Mouse (Mus musculus) liver, postnatal 0 days (tissue): ENCODE measurements around the gene Olfr645. TPM values are rescaled to one million over a fixed set of nuclear protein-coding genes. Genes with fewer than 3 reads are reported as not detected.

Source experiments
- ATAC-seq: fragments of 200-750 bp; cut with Nextera tagmentation; 2 replicates; pipeline ENCODE4 v1.8.0; 2017; ENCODE audit warnings: mild to moderate bottlenecking, moderate library complexity
- DNase-seq: peaks from one replicate; pipeline ENCODE4 v3.0.0-alpha.2; 2016
- H3K27ac ChIP-seq: fragments of 300-500 bp; sonication (generic); 2 replicates; pipeline ENCODE4 v1.5.1; 2014; ENCODE audit warnings: antibody characterized with exemption, moderate library complexity, mild to moderate bottlenecking, low read depth
- H3K27me3 ChIP-seq: fragments of 300-500 bp; sonication (generic); 2 replicates; pipeline ENCODE4 v1.6.1; 2014; ENCODE audit warnings: low read length, control low read depth, mixed read lengths; ENCODE audit not compliant: insufficient read depth
- H3K36me3 ChIP-seq: fragments of 300-500 bp; sonication (generic); replicated peaks from 2 replicates; pipeline ENCODE4 v1.6.1; 2014; ENCODE audit warnings: mild to moderate bottlenecking, control low read depth, low read length, moderate library complexity, mixed read lengths; ENCODE audit not compliant: insufficient read depth
- H3K4me1 ChIP-seq: fragments of 300-500 bp; sonication (generic); 2 replicates; pipeline ENCODE4 v1.6.1; 2014; ENCODE audit warnings: antibody characterized with exemption, mild to moderate bottlenecking, control low read depth; ENCODE audit not compliant: insufficient read depth
- H3K4me2 ChIP-seq: fragments of 300-500 bp; sonication (generic); 2 replicates; pipeline ENCODE4 v1.6.1; 2014; ENCODE audit warnings: low read depth, mild to moderate bottlenecking, low read length, moderate library complexity, mixed read lengths
- H3K4me3 ChIP-seq: fragments of 300-500 bp; sonication (generic); 2 replicates; pipeline ENCODE4 v1.5.1; 2014; ENCODE audit warnings: low read depth, low read length
- H3K9ac ChIP-seq: fragments of 300-500 bp; sonication (generic); replicated peaks from 2 replicates; pipeline ENCODE4 v1.6.1; 2014; ENCODE audit warnings: mild to moderate bottlenecking, moderate library complexity
- H3K9me3 ChIP-seq: fragments of 300-500 bp; sonication (generic); 2 replicates; pipeline ENCODE4 v1.6.1; 2016; ENCODE audit warnings: mild to moderate bottlenecking, control low read depth, low read length, mixed read lengths
- CTCF ChIP-seq: sonication (generic); IDR thresholded peaks from 2 replicates; pipeline ENCODE4 v1.5.1; 2016; ENCODE audit warnings: antibody characterized with exemption, low read depth
- EP300 ChIP-seq: IDR thresholded peaks from 2 replicates; pipeline ENCODE4 v1.6.1; 2016; ENCODE audit warnings: antibody characterized with exemption, low read depth, mild to moderate bottlenecking
- WGBS: fragments of 180-500 bp; shearing (Covaris S2); extraction: QIAGEN DNeasy Blood & Tissue Kit; methylation state at CpG from one replicate; pipeline ENCODE4 v1.1.7; 2014; ENCODE audit not compliant: insufficient replicate concordance; 5-methylcytosine and 5-hydroxymethylcytosine counted together
- polyA plus RNA-seq: library from polyadenylated mRNA; unstranded; fragments of >200 nt; fragmentation: Nextera tagmentation; extraction: Ambion mirVana; gene quantifications from 2 replicates; pipeline ENCODE4 v1.2.1, GENCODE M21; 2015

Olfr645 gene
- not detected in 2 replicates for polyA plus RNA-seq

GRCm38 (mm10) chr7:104085365-104085764 is at the start of gene Olfr645:
Olfr645 (minus strand) TSS chr7:104085465.
- ATAC-seq, result no peak
- Histone ChIP-seq H3K27ac (no peak within 1 kb of the TSS), H3K9me3 (no peaks in the 10 kb centered on the region), H3K4me2 (no peak within 1 kb of the TSS), H3K4me1 (no peaks in the 10 kb centered on the region), H3K27me3 (no peaks in the 10 kb centered on the region), H3K4me3 (no peak within 1 kb of the TSS), H3K36me3 (no peaks in the 10 kb centered on the region), H3K9ac (no peak within 1 kb of the TSS)
- TF ChIP-seq CTCF (no peak), EP300 (no peak)
- no peak for DNase-seq
- WGBS, result 72% methylated on average over 1 of the region's 1 CpGs

GRCm38 (mm10) chr7:104129726-104130125 is 44.5 kb upstream of the Olfr645 start, which contains the start of gene Ubqln5:
Ubqln5 (minus strand) TSS chr7:104129826.
- Histone ChIP-seq H3K4me2 (no peak within 1 kb of the TSS), H3K9ac (no peak within 1 kb of the TSS), H3K27ac (no peak within 1 kb of the TSS), H3K4me3 (no peak within 1 kb of the TSS), H3K4me1 (no peaks in the 10 kb centered on the region), H3K9me3 (no peaks in the 10 kb centered on the region), H3K36me3 (no peaks in the 10 kb centered on the region), H3K27me3 (no peaks in the 10 kb centered on the region)
- no peak for ATAC-seq
- WGBS, result 80% methylated on average over 5 of the region's 5 CpGs
- TF ChIP-seq CTCF (no peak), EP300 (no peak)
- DNase-seq, result no peak

- Histone ChIP-seq H3K4me2 (no peak within 1 kb of the TSS), H3K27me3 (no peaks in the 10 kb centered on the region), H3K9me3 (no peaks in the 10 kb centered on the region), H3K4me1 (no peaks in the 10 kb centered on the region), H3K9ac (no peak within 1 kb of the TSS), H3K36me3 (no peaks in the 10 kb centered on the region), H3K27ac (no peak within 1 kb of the TSS), H3K4me3 (no peak within 1 kb of the TSS)
- DNase-seq (no peak), ATAC-seq (no peak)
- TF ChIP-seq EP300, result no peak
- no peak for TF ChIP-seq CTCF
Observed at GRCm38 (mm10) chr7:104104757-104104972, 19.4 kb upstream of the Olfr645 start, which contains the start of gene Olfr646. Olfr646 (plus strand) TSS chr7:104104873.

GRCm38 (mm10) chr7:104103913-104104756 is 18.9 kb upstream of the Olfr645 start:
- no peaks in the 10 kb centered on the region for H3K36me3 ChIP-seq
- H3K27me3 ChIP-seq, result no peaks in the 10 kb centered on the region
- WGBS, result 29% methylated on average over 4 of the region's 4 CpGs
- TF ChIP-seq CTCF (no peak), EP300 (no peak; the same call in 1 of the 2 replicates)
- ATAC-seq (peak; percentile 66), DNase-seq (no peak)
- no peak overlapping the region for H3K4me3 ChIP-seq
- H3K4me1 ChIP-seq, result no peaks in the 10 kb centered on the region
- H3K4me2 ChIP-seq, result no peak overlapping the region
- no peaks in the 10 kb centered on the region for H3K9me3 ChIP-seq
- no peak overlapping the region for H3K27ac ChIP-seq
- H3K9ac ChIP-seq, result no peak overlapping the region

GRCm38 (mm10) chr7:104071769-104072168 is 13.5 kb downstream of the Olfr645 start, which contains the start of gene Olfr644:
Olfr644 (minus strand) TSS chr7:104071869.
- DNase-seq, result no peak
- H3K4me2 ChIP-seq, result no peak within 1 kb of the TSS
- TF ChIP-seq CTCF (no peak), EP300 (no peak)
- H3K9ac ChIP-seq, result no peak within 1 kb of the TSS
- WGBS, result 65% methylated on average over 2 of the region's 2 CpGs
- no peaks in the 10 kb centered on the region for H3K9me3 ChIP-seq
- no peak within 1 kb of the TSS for H3K4me3 ChIP-seq
- no peaks in the 10 kb centered on the region for H3K4me1 ChIP-seq
- no peaks in the 10 kb centered on the region for H3K27me3 ChIP-seq
- ATAC-seq, result no peak
- H3K27ac ChIP-seq, result no peak within 1 kb of the TSS
- no peaks in the 10 kb centered on the region for H3K36me3 ChIP-seq

GRCm38 (mm10) chr7:104061345-104061744 is 23.9 kb downstream of the Olfr645 start, which contains the start of gene 4930516K23Rik:
4930516K23Rik (minus strand) TSS chr7:104061445.
- Histone ChIP-seq H3K9ac (no peak within 1 kb of the TSS), H3K4me3 (no peak within 1 kb of the TSS), H3K27me3 (no peaks in the 10 kb centered on the region), H3K9me3 (no peaks in the 10 kb centered on the region), H3K36me3 (no peaks in the 10 kb centered on the region), H3K27ac (no peak within 1 kb of the TSS), H3K4me1 (no peaks in the 10 kb centered on the region), H3K4me2 (no peak within 1 kb of the TSS)
- TF ChIP-seq EP300 (no peak), CTCF (no peak)
- DNase-seq, result no peak
- WGBS, result 47% methylated on average over 2 of the region's 2 CpGs
- ATAC-seq, result no peak
